Mouse (Mus musculus) embryo, embryonic 9.5 days (tissue): ENCODE results near the gene Saal1.
"Not testable (repeated sequence)": the region's sequence is repeated elsewhere in the genome, so short reads cannot be mapped to it uniquely, and the experiment has no call there.

Experiments used
- DNase-seq: peaks from one replicate; pipeline ENCODE4 v3.0.0-alpha.2; 2017; ENCODE audit errors: extremely low spot score

Saal1 gene

GRCm38 (mm10) chr7:46696754-46697153 lies 13.7 kb downstream of the Saal1 start:
- DNase-seq: no peak

- no peak for DNase-seq
These were observed 23.7 kb downstream of the Saal1 start for GRCm38 (mm10) chr7:46686827-46687226.

- no peak for DNase-seq
These were observed 29.7 kb downstream of the Saal1 start for GRCm38 (mm10) chr7:46680732-46681131.

GRCm38 (mm10) chr7:46679044-46679443 lies 31.4 kb downstream of the Saal1 start:
- not testable (repeated sequence) for DNase-seq

- DNase-seq: no peak
These were observed 32.1 kb downstream of the Saal1 start for GRCm38 (mm10) chr7:46678417-46678816.

- DNase-seq: no peak
These were observed 33.6 kb downstream of the Saal1 start for GRCm38 (mm10) chr7:46676808-46677360.

GRCm38 (mm10) chr7:46675886-46676285 lies 34.6 kb downstream of the Saal1 start:
- DNase-seq: no peak

- no peak for DNase-seq
These were observed 35.4 kb downstream of the Saal1 start for GRCm38 (mm10) chr7:46675061-46675460.

GRCm38 (mm10) chr7:46672160-46672672 lies 38.3 kb downstream of the Saal1 start, which contains the start of gene Tph1:
Gene Tph1 (minus strand): TSS chr7:46672537.
- no peak for DNase-seq

GRCm38 (mm10) chr7:46667256-46667655 lies 43.2 kb downstream of the Saal1 start:
- DNase-seq: peak; percentile 57

GRCm38 (mm10) chr7:46665236-46665635 lies 45.2 kb downstream of the Saal1 start:
- peak; percentile 57 for DNase-seq

- DNase-seq: peak; percentile 30
These were observed 48.8 kb downstream of the Saal1 start for GRCm38 (mm10) chr7:46661591-46662090.

- DNase-seq: no peak
These were observed 58.2 kb downstream of the Saal1 start for GRCm38 (mm10) chr7:46652279-46652678.

- DNase-seq: not testable (repeated sequence)
These were observed 60.2 kb downstream of the Saal1 start for GRCm38 (mm10) chr7:46650231-46650630.

GRCm38 (mm10) chr7:46648431-46649140 lies 61.9 kb downstream of the Saal1 start:
- no peak for DNase-seq

- no peak for DNase-seq
These were observed 67.3 kb downstream of the Saal1 start for GRCm38 (mm10) chr7:46643172-46643571.

GRCm38 (mm10) chr7:46640062-46640461 lies 70.4 kb downstream of the Saal1 start:
- no peak for DNase-seq

GRCm38 (mm10) chr7:46639692-46640031 lies 70.8 kb downstream of the Saal1 start, which contains the start of gene Sergef:
Gene Sergef (minus strand): TSS chr7:46639807.
- peak; percentile 93 for DNase-seq

GRCm38 (mm10) chr7:46638889-46639691 lies 71.4 kb downstream of the Saal1 start:
- DNase-seq: no peak
